ENCODE assay signal across 8 mouse cellular contexts in the genomic region with DNA sequence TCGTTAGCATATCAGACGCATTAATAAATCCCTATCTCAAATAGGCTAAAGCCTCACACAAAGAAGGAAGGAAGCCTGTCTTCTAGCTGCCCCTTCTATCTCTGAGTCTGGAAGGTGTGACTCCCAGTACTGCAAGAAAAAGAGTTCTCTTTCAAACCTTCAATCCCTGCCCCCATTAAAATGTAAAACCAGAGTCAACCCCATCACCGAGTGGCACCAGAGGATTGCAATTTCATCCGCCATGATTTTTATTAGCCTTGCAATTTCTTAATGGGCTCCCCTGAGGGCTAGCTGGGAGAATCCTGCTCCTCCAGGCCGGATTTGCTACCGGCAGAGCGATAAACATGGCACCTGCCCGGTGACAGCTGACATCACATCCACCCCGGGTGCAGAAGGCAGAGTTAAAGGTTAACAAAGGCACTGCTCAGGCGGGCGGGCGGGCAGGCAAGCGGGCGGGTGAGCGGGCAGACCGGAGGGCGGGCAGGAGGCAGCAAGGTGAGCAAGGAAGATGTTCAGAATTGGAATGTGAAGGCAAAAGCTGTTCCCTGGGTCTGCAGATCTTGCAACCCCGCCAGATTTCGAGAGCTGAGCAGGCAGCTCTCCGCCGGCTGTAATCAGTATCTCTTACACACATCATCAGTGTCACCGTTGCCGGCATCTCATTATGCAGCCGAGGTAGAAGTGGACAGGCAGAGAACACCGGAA.
DNase-seq lines count a peak whose midpoint lies in the region; ATAC-seq and TF ChIP-seq lines count a peak whose summit lies in the region.

No protein-coding gene starts in this region.

- H3K9ac ChIP-seq in ES-Bruce4 (ENCODE audit: low read depth, poor library complexity, severe bottlenecking) = no peak overlapping the region
- no peak overlapping the region for H3K9ac ChIP-seq in intestine, postnatal 0 days (ENCODE audit: low read depth, low read length)
- H3K9ac ChIP-seq in liver, embryonic 14.5 days (replicated peaks) = no peak overlapping the region

- TF ChIP-seq CTCF in ES-Bruce4 (IDR thresholded peaks at IDR 0.05; ENCODE audit: low read depth, low read length) = no peak
- TF ChIP-seq CTCF in intestine, postnatal 0 days (IDR thresholded peaks at IDR 0.05; ENCODE audit: low read depth) = no peak
- TF ChIP-seq CTCF in liver, embryonic 14.5 days (IDR thresholded peaks at IDR 0.05; ENCODE audit: low read depth) = no peak

- H3K4me3 ChIP-seq in ES-Bruce4 (ENCODE audit: low read depth, low read length) = peak overlapping the region; percentile 32
- peak overlapping the region; percentile 32; the same call in 1 of the 2 replicates for H3K4me3 ChIP-seq in intestine, postnatal 0 days (ENCODE audit: low read depth, low read length)
- H3K4me3 ChIP-seq in liver, embryonic 14.5 days (ENCODE audit: insufficient read depth in 1 of 2, low read depth in 2 of 2, low read length in 2 of 2) = peak overlapping the region; percentile 18 to 43; a peak in 2 of 4 replicates

- H3K9me3 ChIP-seq in ES-Bruce4 (replicated peaks; ENCODE audit: control insufficient read depth, insufficient read depth, low read length, poor library complexity, severe bottlenecking) = no peaks in the 10 kb centered on the region
- no peaks in the 10 kb centered on the region for H3K9me3 ChIP-seq in intestine, postnatal 0 days (ENCODE audit: control insufficient read depth)
- no peaks in the 10 kb centered on the region for H3K9me3 ChIP-seq in liver, embryonic 14.5 days (ENCODE audit: control insufficient read depth, low read length)

- no peak overlapping the region for H3K27ac ChIP-seq in ES-Bruce4 (ENCODE audit: insufficient read depth, low read length)
- no peak overlapping the region for H3K27ac ChIP-seq in intestine, postnatal 0 days (ENCODE audit: low read depth, low read length)
- no peak overlapping the region for H3K27ac ChIP-seq in liver, embryonic 14.5 days

- peak; percentile 69 for ATAC-seq in frontal cortex, adult (ENCODE audit: low TSS enrichment)
- ATAC-seq in intestine, postnatal 0 days = peak; percentile 70
- ATAC-seq in liver, embryonic 14.5 days (ENCODE audit: insufficient read depth) = no peak

- no peaks in the 10 kb centered on the region for H3K36me3 ChIP-seq in ES-Bruce4 (ENCODE audit: control insufficient read depth, insufficient read depth, low read length, poor library complexity, severe bottlenecking)
- no peaks in the 10 kb centered on the region for H3K36me3 ChIP-seq in intestine, postnatal 0 days (ENCODE audit: control insufficient read depth, insufficient read depth)
- H3K36me3 ChIP-seq in liver, embryonic 14.5 days (replicated peaks; ENCODE audit: control insufficient read depth, insufficient read depth, low read depth) = no peaks in the 10 kb centered on the region

- TF ChIP-seq POLR2A in ES-Bruce4 (IDR thresholded peaks at IDR 0.05; ENCODE audit: insufficient read depth, low read length) = no peak

- peak overlapping the region; percentile 68 for H3K4me2 ChIP-seq in intestine, postnatal 0 days (replicated peaks; ENCODE audit: low read depth)
- peak overlapping the region; percentile 15; the same call in 1 of the 2 replicates for H3K4me2 ChIP-seq in liver, embryonic 14.5 days (ENCODE audit: low read depth)

- no peaks in the 10 kb centered on the region for H3K4me1 ChIP-seq in ES-Bruce4 (ENCODE audit: control insufficient read depth, insufficient read depth, low read length)
- H3K4me1 ChIP-seq in intestine, postnatal 0 days (replicated peaks; ENCODE audit: control insufficient read depth, insufficient read depth, low read length) = no peaks in the 10 kb centered on the region
- H3K4me1 ChIP-seq in liver, embryonic 14.5 days (replicated peaks; ENCODE audit: control insufficient read depth in 2 of 2, insufficient read depth in 2 of 2, low read length in 1 of 2) = no peaks in the 10 kb centered on the region

- no peak for TF ChIP-seq EP300 in ES-Bruce4 (IDR thresholded peaks at IDR 0.05; ENCODE audit: insufficient read depth, low read depth, low read length)
- no peak for TF ChIP-seq EP300 in liver, embryonic 14.5 days (IDR thresholded peaks at IDR 0.05; ENCODE audit: low read depth)

- 7% methylated on average over 25 of the region's 25 CpGs for WGBS in intestine, postnatal 0 days
- 10% methylated on average over 25 of the region's 25 CpGs for WGBS in liver, embryonic 14.5 days (ENCODE audit: insufficient replicate concordance)

- DNase-seq in frontal cortex, postnatal 25 days (ENCODE audit: low spot score in 2 of 2) = no peak
- peak; percentile 44 for DNase-seq in embryo, embryonic 9.5 days (ENCODE audit: extremely low spot score)
- DNase-seq in liver, embryonic 14.5 days (ENCODE audit: low read depth in 3 of 3, low spot score in 3 of 3) = peak in 1 of 3 experiments; percentile 6
- DNase-seq in thymus, postnatal 0 days (ENCODE audit: low spot score) = no peak
- no peak for DNase-seq in T-cell, adult 2 months (ENCODE audit: low spot score)

- no peaks in the 10 kb centered on the region; the same call in 1 of the 2 replicates for H3K27me3 ChIP-seq in ES-Bruce4 (ENCODE audit: control insufficient read depth, insufficient read depth, low read length, poor library complexity, severe bottlenecking)
- H3K27me3 ChIP-seq in intestine, postnatal 0 days (replicated peaks; ENCODE audit: control insufficient read depth, insufficient read depth, low read length) = no peaks in the 10 kb centered on the region
- no peaks in the 10 kb centered on the region for H3K27me3 ChIP-seq in liver, embryonic 14.5 days (ENCODE audit: control insufficient read depth, insufficient read depth, low read length)
